Mouse (Mus musculus): ENCODE data around the gene Gusb.

- peak; percentile 87 for TF ChIP-seq CTCF (IDR thresholded peaks at IDR 0.05; ENCODE audit: borderline replicate concordance, insufficient read depth, low read depth, low read length)
- TF ChIP-seq POLR2A (IDR thresholded peaks at IDR 0.05; ENCODE audit: borderline replicate concordance, insufficient read depth, low read length) = peak; percentile 41; the same call in 1 of the 2 replicates
Measured at GRCm38 (mm10) chr5:130023767-130024539, 21.1 kb upstream of the Gusb start.

Data from cerebellum, adult 2 months (tissue).